Mouse (Mus musculus) forebrain, embryonic 16.5 days (tissue): ENCODE results near the gene Adam12. TPM values are rescaled to one million over a fixed set of nuclear protein-coding genes. Genes with fewer than 3 reads are reported as not detected.
"Not testable (repeated sequence)": the region's sequence is repeated elsewhere in the genome, so short reads cannot be mapped to it uniquely, and the experiment has no call there.

Experiments used
- ATAC-seq: fragments of 200-750 bp; cut with Nextera tagmentation; 2 replicates; pipeline ENCODE4 v1.8.0; 2017; ENCODE audit warnings: mild to moderate bottlenecking, moderate library complexity
- H3K27ac ChIP-seq: fragments of 300-500 bp; sonication (generic); 2 replicates; pipeline ENCODE4 v1.5.1; 2014; ENCODE audit warnings: low read length, control low read depth
- H3K27me3 ChIP-seq: fragments of 300-500 bp; sonication (generic); replicated peaks from 2 replicates; pipeline ENCODE4 v1.6.1; 2014; ENCODE audit warnings: low read length; ENCODE audit not compliant: control insufficient read depth, insufficient read depth
- H3K36me3 ChIP-seq: fragments of 300-500 bp; sonication (generic); 2 replicates; pipeline ENCODE4 v1.6.1; 2014; ENCODE audit not compliant: control insufficient read depth, insufficient read depth
- H3K4me1 ChIP-seq: fragments of 300-500 bp; sonication (generic); replicated peaks from 2 replicates; pipeline ENCODE4 v1.6.1; 2014; ENCODE audit warnings: low read length; ENCODE audit not compliant: control insufficient read depth, insufficient read depth
- H3K4me2 ChIP-seq: fragments of 300-500 bp; sonication (generic); 2 replicates; pipeline ENCODE4 v1.6.1; 2014; ENCODE audit warnings: mild to moderate bottlenecking, low read length, control low read depth
- H3K4me3 ChIP-seq: fragments of 300-500 bp; sonication (generic); replicated peaks from 2 replicates; pipeline ENCODE4 v1.5.1; 2014; ENCODE audit warnings: mild to moderate bottlenecking, low read length, control low read depth
- H3K9ac ChIP-seq: fragments of 300-500 bp; sonication (generic); replicated peaks from 2 replicates; pipeline ENCODE4 v1.6.1; 2014; ENCODE audit warnings: low read depth, low read length, control low read depth
- H3K9me3 ChIP-seq: fragments of 300-500 bp; sonication (generic); 2 replicates; pipeline ENCODE4 v1.6.1; 2016; ENCODE audit warnings: low read length; ENCODE audit not compliant: control insufficient read depth
- WGBS: fragments of 180-500 bp; shearing (Covaris S2); extraction: QIAGEN DNeasy Blood & Tissue Kit; methylation state at CpG from one replicate; pipeline ENCODE4 v1.1.7; 2014; 5-methylcytosine and 5-hydroxymethylcytosine counted together
- polyA plus RNA-seq: library from polyadenylated mRNA; unstranded; fragments of >200 nt; fragmentation: Nextera tagmentation; extraction: Ambion mirVana; gene quantifications from 2 replicates; pipeline ENCODE4 v1.2.1, GENCODE M21; 2015

Gene Adam12
- polyA plus RNA-seq, 1 experiment from 2014 or later, result 2.2 TPM

DNA sequence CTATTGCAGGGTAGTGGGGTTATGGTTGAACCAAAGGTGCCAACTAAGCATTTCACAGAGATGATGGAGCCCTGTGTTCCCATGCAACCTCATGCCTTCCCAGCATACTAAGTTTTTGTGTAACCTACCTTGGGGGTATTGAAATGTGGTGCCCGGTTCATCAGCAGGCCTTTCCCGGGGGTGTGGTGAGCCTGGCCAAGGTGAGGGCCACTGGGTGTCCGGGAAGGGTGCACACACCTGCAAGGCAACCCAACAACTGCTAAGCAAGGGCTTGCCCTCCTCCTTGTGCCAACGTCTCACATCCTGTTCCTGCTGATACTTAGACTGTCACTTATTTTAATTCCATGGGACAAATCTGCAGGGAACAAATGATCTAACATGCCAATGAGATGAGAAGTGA is 323.0 kb downstream of the Adam12 start:
- Histone ChIP-seq H3K27me3 (no peaks in the 10 kb centered on the region), H3K36me3 (no peaks in the 10 kb centered on the region), H3K9me3 (peaks cover 5% of the 10 kb centered on the region), H3K9ac (no peak overlapping the region), H3K4me3 (no peak overlapping the region), H3K4me2 (no peak overlapping the region), H3K4me1 (no peaks in the 10 kb centered on the region), H3K27ac (no peak overlapping the region)
- ATAC-seq, result no peak
- WGBS, result 92% methylated on average over 4 of the region's 4 CpGs

- ATAC-seq, result no peak
- H3K9ac ChIP-seq, result no peak overlapping the region
- no peaks in the 10 kb centered on the region for H3K9me3 ChIP-seq
- H3K36me3 ChIP-seq, result no peaks in the 10 kb centered on the region
- H3K27me3 ChIP-seq, result no peaks in the 10 kb centered on the region
- no peak overlapping the region for H3K4me3 ChIP-seq
- 89% methylated on average over 4 of the region's 4 CpGs for WGBS
- H3K4me1 ChIP-seq, result no peaks in the 10 kb centered on the region
- H3K4me2 ChIP-seq, result no peak overlapping the region
- H3K27ac ChIP-seq, result no peak overlapping the region
Measured at GRCm38 (mm10) chr7:133899391-133899790, 332.6 kb downstream of the Adam12 start.

GRCm38 (mm10) chr7:133891796-133892195 is 340.1 kb downstream of the Adam12 start:
- no peaks in the 10 kb centered on the region for H3K27me3 ChIP-seq
- H3K9me3 ChIP-seq, result no peaks in the 10 kb centered on the region
- H3K36me3 ChIP-seq, result no peaks in the 10 kb centered on the region
- H3K4me3 ChIP-seq, result no peak overlapping the region
- 72% methylated on average over 4 of the region's 4 CpGs for WGBS
- no peak overlapping the region for H3K4me2 ChIP-seq
- H3K4me1 ChIP-seq, result no peaks in the 10 kb centered on the region
- no peak overlapping the region for H3K9ac ChIP-seq
- ATAC-seq, result no peak
- H3K27ac ChIP-seq, result no peak overlapping the region

DNA sequence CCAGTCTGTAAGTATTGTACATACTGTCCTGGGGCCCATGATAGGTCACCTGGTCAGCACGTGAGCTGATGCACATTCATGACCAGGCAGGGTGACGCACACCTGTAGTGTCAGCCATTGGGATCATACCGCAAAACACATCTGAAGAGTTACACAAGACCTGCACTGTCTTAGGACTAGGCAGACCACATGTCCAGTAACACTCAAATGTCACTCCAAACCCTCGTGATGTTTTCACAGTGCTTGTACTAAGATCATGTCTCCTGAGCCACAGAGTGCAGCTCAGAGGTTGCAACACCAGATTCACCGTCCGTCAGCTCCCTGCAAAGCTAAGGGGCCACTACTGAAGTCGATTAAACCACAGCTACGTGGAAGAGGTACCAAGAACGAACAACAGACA is 340.6 kb downstream of the Adam12 start:
- no peak overlapping the region for H3K4me3 ChIP-seq
- no peak overlapping the region for H3K4me2 ChIP-seq
- ATAC-seq, result no peak
- no peaks in the 10 kb centered on the region for H3K27me3 ChIP-seq
- H3K9me3 ChIP-seq, result no peaks in the 10 kb centered on the region
- H3K9ac ChIP-seq, result no peak overlapping the region
- no peak overlapping the region for H3K27ac ChIP-seq
- WGBS, result 93% methylated on average over 9 of the region's 9 CpGs
- no peaks in the 10 kb centered on the region for H3K36me3 ChIP-seq
- H3K4me1 ChIP-seq, result no peaks in the 10 kb centered on the region

GRCm38 (mm10) chr7:133889986-133890385 is 342.0 kb downstream of the Adam12 start:
- Histone ChIP-seq H3K4me2 (no peak overlapping the region), H3K9me3 (no peaks in the 10 kb centered on the region), H3K36me3 (no peaks in the 10 kb centered on the region), H3K27me3 (no peaks in the 10 kb centered on the region), H3K9ac (no peak overlapping the region), H3K4me1 (no peaks in the 10 kb centered on the region), H3K4me3 (no peak overlapping the region), H3K27ac (no peak overlapping the region)
- WGBS, result 94% methylated on average over 4 of the region's 4 CpGs
- ATAC-seq, result no peak

DNA sequence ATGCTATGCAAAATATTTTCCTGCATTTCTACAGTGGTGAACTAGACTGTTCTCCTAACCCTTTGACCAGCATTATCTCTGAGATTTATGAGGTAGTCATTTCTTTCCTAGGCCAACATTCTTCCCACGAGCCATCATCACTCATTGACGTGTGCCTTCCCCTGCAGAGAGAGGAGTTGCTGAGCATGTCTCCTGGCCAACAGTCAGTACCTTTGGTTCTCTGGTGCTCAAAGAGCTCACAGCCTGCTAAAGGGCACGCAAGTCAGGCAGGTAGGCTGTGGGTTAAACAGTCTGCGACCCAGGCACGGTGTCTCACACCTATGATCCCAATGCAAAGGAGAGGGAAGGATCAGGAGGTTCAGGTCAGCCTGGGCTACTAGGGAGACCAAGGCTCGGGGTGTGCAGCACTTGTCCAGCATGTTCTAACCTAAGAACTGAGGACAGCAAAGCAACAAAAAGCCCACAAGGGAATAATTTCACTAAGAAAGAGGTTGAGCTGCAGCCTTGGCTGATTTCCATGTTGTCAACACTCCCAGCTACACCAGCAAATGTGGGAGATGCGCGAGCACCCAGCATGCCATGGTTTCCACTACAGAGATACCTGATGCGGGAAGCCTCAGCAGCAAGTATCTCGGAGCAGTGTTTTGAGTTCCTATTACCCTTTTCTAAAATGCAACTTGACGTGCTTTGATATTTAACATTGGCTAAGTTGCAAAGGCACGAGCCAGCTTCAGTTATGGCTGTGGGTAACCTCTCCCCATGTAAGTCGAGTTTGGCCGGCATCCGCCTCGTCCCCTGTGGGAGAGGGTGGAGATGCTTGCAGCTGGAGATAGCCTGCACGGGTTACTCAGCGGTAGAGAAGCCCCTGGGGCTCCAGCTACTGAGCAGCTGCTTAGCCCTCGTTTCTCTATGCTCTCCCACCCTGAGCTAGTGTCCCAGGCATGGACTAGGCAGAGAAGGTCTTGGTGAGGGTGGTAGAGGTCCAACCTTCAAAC is 342.7 kb downstream of the Adam12 start:
- 86% methylated on average over 19 of the region's 19 CpGs for WGBS
- no peak for ATAC-seq

GRCm38 (mm10) chr7:133884759-133885431 is 347.1 kb downstream of the Adam12 start:
- not testable (repeated sequence) for H3K4me2 ChIP-seq, H3K9ac ChIP-seq, H3K27me3 ChIP-seq, H3K4me1 ChIP-seq, H3K27ac ChIP-seq, ATAC-seq, H3K36me3 ChIP-seq, H3K9me3 ChIP-seq, H3K4me3 ChIP-seq
- WGBS, result 58% methylated on average over 5 of the region's 9 CpGs

More for the DNA sequence above, 342.7 kb downstream of the Adam12 start:
- Histone ChIP-seq H3K9me3 (no peaks in the 10 kb centered on the region), H3K36me3 (no peaks in the 10 kb centered on the region), H3K9ac (no peak overlapping the region), H3K27me3 (no peaks in the 10 kb centered on the region), H3K27ac (no peak overlapping the region), H3K4me2 (no peak overlapping the region), H3K4me3 (no peak overlapping the region), H3K4me1 (no peaks in the 10 kb centered on the region)

DNA sequence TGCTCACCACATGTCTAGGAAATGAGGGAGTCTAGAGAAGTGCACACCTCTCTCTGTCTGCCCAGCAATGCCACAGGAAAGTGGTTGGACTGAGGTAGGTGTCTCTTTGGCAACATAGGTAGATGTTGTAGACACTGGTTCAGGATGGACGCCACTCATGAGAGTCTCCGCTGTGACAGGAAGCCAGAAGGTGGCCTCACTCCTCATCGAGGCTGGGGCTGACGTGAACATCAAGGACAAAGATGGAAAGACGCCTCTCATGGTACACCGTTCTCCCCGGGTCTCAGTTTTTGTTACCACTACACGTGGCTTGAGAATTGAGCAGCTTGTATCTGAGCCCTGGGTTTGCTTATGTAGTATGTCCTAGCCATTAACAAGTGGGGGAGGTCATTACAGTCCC is 352.2 kb downstream of the Adam12 start:
- Histone ChIP-seq H3K9me3 (no peaks in the 10 kb centered on the region), H3K36me3 (no peaks in the 10 kb centered on the region), H3K4me2 (no peak overlapping the region), H3K27ac (no peak overlapping the region), H3K4me1 (no peaks in the 10 kb centered on the region), H3K4me3 (no peak overlapping the region), H3K9ac (no peak overlapping the region), H3K27me3 (no peaks in the 10 kb centered on the region)
- 95% methylated on average over 8 of the region's 8 CpGs for WGBS
- no peak for ATAC-seq

DNA sequence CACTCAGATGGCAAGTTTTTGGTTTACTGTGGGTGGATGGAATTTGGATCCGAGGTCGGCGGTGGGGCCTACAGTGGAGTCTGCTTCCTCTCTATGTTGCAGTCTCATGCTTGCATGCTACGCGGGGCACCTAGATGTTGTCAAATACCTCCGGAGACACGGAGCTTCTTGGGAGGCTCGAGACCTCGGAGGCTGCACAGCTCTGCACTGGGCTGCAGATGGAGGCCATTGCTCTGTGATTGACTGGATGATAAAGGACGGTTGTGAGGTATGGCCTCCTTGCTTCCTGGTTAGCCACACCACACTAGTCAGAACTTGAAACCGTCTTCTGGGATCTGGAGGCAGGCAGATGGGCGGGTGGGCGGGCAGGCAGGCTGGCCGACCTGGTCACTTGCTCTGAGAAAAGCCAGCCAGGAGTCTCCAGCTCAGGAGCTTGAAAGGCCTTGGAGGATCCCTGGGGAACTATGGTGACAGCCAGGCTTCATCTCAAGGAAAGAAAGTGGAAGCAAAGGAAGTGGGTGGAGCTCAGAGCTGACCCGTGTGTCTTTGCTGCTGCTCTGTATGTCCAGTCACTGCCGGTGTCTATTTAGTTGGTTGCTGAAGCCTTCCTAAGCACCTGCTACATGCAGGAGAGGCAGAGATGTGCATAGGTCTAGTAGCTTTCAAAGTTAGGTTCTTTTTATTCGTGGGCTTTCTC is 355.2 kb downstream of the Adam12 start:
- no peak overlapping the region for H3K4me3 ChIP-seq
- 85% methylated on average over 17 of the region's 17 CpGs for WGBS
- H3K4me2 ChIP-seq, result no peak overlapping the region
- no peaks in the 10 kb centered on the region for H3K36me3 ChIP-seq
- no peak overlapping the region for H3K9ac ChIP-seq
- no peaks in the 10 kb centered on the region for H3K4me1 ChIP-seq
- no peaks in the 10 kb centered on the region for H3K27me3 ChIP-seq
- no peak for ATAC-seq
- no peaks in the 10 kb centered on the region for H3K9me3 ChIP-seq
- no peak overlapping the region for H3K27ac ChIP-seq
